Mouse (Mus musculus) forebrain, postnatal 0 days (tissue): ENCODE measurements around the gene Zfp36. TPM values are rescaled to one million over a fixed set of nuclear protein-coding genes. Genes with fewer than 3 reads are reported as not detected.

Experiments used
- ATAC-seq: fragments of 200-750 bp; cut with Nextera tagmentation; 2 replicates; pipeline ENCODE4 v1.8.0; 2017; ENCODE audit warnings: mild to moderate bottlenecking, moderate library complexity
- DNase-seq: peaks from one replicate; pipeline ENCODE4 v3.0.0-alpha.2; 2015
- H3K27ac ChIP-seq: fragments of 300-500 bp; sonication (generic); 2 replicates; pipeline ENCODE4 v1.5.1; 2014; ENCODE audit warnings: low read depth, mild to moderate bottlenecking, antibody characterized with exemption, low read length, moderate library complexity, mixed read lengths
- H3K27me3 ChIP-seq: fragments of 300-500 bp; sonication (generic); 2 replicates; pipeline ENCODE4 v1.6.1; 2014; ENCODE audit warnings: mild to moderate bottlenecking, low read length, mixed read lengths; ENCODE audit not compliant: insufficient read depth
- H3K36me3 ChIP-seq: fragments of 300-500 bp; sonication (generic); 2 replicates; pipeline ENCODE4 v1.6.1; 2014; ENCODE audit warnings: mild to moderate bottlenecking, moderate library complexity; ENCODE audit not compliant: insufficient read depth
- H3K4me1 ChIP-seq: fragments of 300-500 bp; sonication (generic); 2 replicates; pipeline ENCODE4 v1.6.1; 2014; ENCODE audit warnings: antibody characterized with exemption; ENCODE audit not compliant: insufficient read depth
- H3K4me2 ChIP-seq: fragments of 300-500 bp; sonication (generic); 2 replicates; pipeline ENCODE4 v1.6.1; 2014; ENCODE audit warnings: low read depth, mild to moderate bottlenecking, moderate library complexity
- H3K4me3 ChIP-seq: fragments of 300-500 bp; sonication (generic); 2 replicates; pipeline ENCODE4 v1.5.1; 2014; ENCODE audit warnings: low read depth, low read length, mixed read lengths
- H3K9ac ChIP-seq: fragments of 300-500 bp; sonication (generic); 2 replicates; pipeline ENCODE4 v1.6.1; 2014; ENCODE audit warnings: mild to moderate bottlenecking
- H3K9me3 ChIP-seq: fragments of 300-500 bp; sonication (generic); 2 replicates; pipeline ENCODE4 v1.6.1; 2016; ENCODE audit warnings: low read length
- CTCF ChIP-seq: sonication (generic); IDR thresholded peaks from 2 replicates; pipeline ENCODE4 v1.5.1; 2016; ENCODE audit warnings: antibody characterized with exemption, control low read depth, low read depth
- WGBS: fragments of 180-500 bp; shearing (Covaris S2); extraction: QIAGEN DNeasy Blood & Tissue Kit; methylation state at CpG from one replicate; pipeline ENCODE4 v1.1.7; 2014; 5-methylcytosine and 5-hydroxymethylcytosine counted together
- polyA plus RNA-seq: library from polyadenylated mRNA; unstranded; fragments of >200 nt; fragmentation: Nextera tagmentation; extraction: Ambion mirVana; gene quantifications from 2 replicates; pipeline ENCODE4 v1.2.1, GENCODE M21; 2015
- total RNA-seq: library from RNA; depleted of rRNA; stranded (reverse); fragments of >200 nt; gene quantifications from 2 replicates; pipeline ENCODE4 v1.2.3, GENCODE M21; 2014

Gene Zfp36
- total and polyA plus RNA-seq, 2 experiments from 2014 or later: 3.8 to 4.0 TPM

- Histone ChIP-seq H3K27me3 (peaks cover 4% of the 10 kb centered on the region; the same call in 1 of the 2 replicates), H3K9ac (no peak overlapping the region), H3K9me3 (no peaks in the 10 kb centered on the region), H3K4me1 (peaks cover 12% of the 10 kb centered on the region), H3K36me3 (peaks cover 25% of the 10 kb centered on the region), H3K4me3 (no peak overlapping the region), H3K27ac (no peak overlapping the region), H3K4me2 (no peak overlapping the region)
- ATAC-seq (no peak), DNase-seq (no peak)
- no peak for TF ChIP-seq CTCF
- WGBS: 84% methylated on average over 6 of the region's 6 CpGs
Measured at GRCm38 (mm10) chr7:28384162-28384561, 4.1 kb upstream of the Zfp36 start.

- Histone ChIP-seq H3K36me3 (peaks cover 20% of the 10 kb centered on the region), H3K27ac (no peak overlapping the region), H3K27me3 (peaks cover 4% of the 10 kb centered on the region; the same call in 1 of the 2 replicates), H3K9ac (no peak overlapping the region), H3K4me2 (no peak overlapping the region), H3K4me3 (no peak overlapping the region), H3K4me1 (peaks cover 12% of the 10 kb centered on the region), H3K9me3 (no peaks in the 10 kb centered on the region)
- 83% methylated on average over 4 of the region's 4 CpGs for WGBS
- DNase-seq (no peak), ATAC-seq (no peak)
- TF ChIP-seq CTCF: no peak
Measured at GRCm38 (mm10) chr7:28383606-28384005, 3.6 kb upstream of the Zfp36 start.

GRCm38 (mm10) chr7:28382981-28383396, 2.9 kb upstream of the Zfp36 start:
- Histone ChIP-seq H3K36me3 (peaks cover 14% of the 10 kb centered on the region), H3K9ac (no peak overlapping the region), H3K4me3 (no peak overlapping the region), H3K27me3 (peaks cover 4% of the 10 kb centered on the region; the same call in 1 of the 2 replicates), H3K4me2 (no peak overlapping the region), H3K4me1 (peaks cover 16% of the 10 kb centered on the region), H3K9me3 (no peaks in the 10 kb centered on the region), H3K27ac (no peak overlapping the region)
- peak; percentile 16; the same call in 1 of the 2 replicates for ATAC-seq
- WGBS: 75% methylated on average over 11 of the region's 11 CpGs
- DNase-seq: no peak
- no peak for TF ChIP-seq CTCF

- no peak overlapping the region for H3K9ac ChIP-seq
- 53% methylated on average over 10 of the region's 12 CpGs for WGBS
- H3K9me3 ChIP-seq: no peaks in the 10 kb centered on the region
- H3K27me3 ChIP-seq: peaks cover 4% of the 10 kb centered on the region; the same call in 1 of the 2 replicates
- peak overlapping the region; percentile 45 for H3K4me2 ChIP-seq
- peak; percentile 16 for DNase-seq
- H3K27ac ChIP-seq: peak overlapping the region; percentile 54
- no peak for TF ChIP-seq CTCF
- H3K4me3 ChIP-seq: no peak overlapping the region
- H3K36me3 ChIP-seq: peaks cover 9% of the 10 kb centered on the region
- no peak for ATAC-seq
- peaks cover 17% of the 10 kb centered on the region for H3K4me1 ChIP-seq
Measured at GRCm38 (mm10) chr7:28382347-28382951, 2.4 kb upstream of the Zfp36 start.

- Histone ChIP-seq H3K4me3 (peak overlapping the region; percentile 17), H3K27me3 (peaks cover 4% of the 10 kb centered on the region; the same call in 1 of the 2 replicates), H3K9ac (peak overlapping the region; percentile 41), H3K36me3 (peaks cover 7% of the 10 kb centered on the region), H3K4me1 (peaks cover 17% of the 10 kb centered on the region), H3K27ac (peak overlapping the region; percentile 72), H3K9me3 (no peaks in the 10 kb centered on the region), H3K4me2 (peak overlapping the region; percentile 45)
- peak; percentile 29 for DNase-seq
- TF ChIP-seq CTCF: no peak
- peak; percentile 6; the same call in 1 of the 2 replicates for ATAC-seq
- WGBS: 0% methylated on average over 20 of the region's 20 CpGs
Measured at GRCm38 (mm10) chr7:28381938-28382337, 1.9 kb upstream of the Zfp36 start.

- DNase-seq (peak; percentile 26), ATAC-seq (peak; percentile 12)
- Histone ChIP-seq H3K9ac (peak overlapping the region; percentile 41), H3K4me3 (peak overlapping the region; percentile 17; the same call in 1 of the 2 replicates), H3K4me2 (peak overlapping the region; percentile 45), H3K9me3 (no peaks in the 10 kb centered on the region), H3K4me1 (peaks cover 21% of the 10 kb centered on the region), H3K27ac (peak overlapping the region; percentile 72), H3K27me3 (peaks cover 4% of the 10 kb centered on the region; the same call in 1 of the 2 replicates), H3K36me3 (peaks cover 5% of the 10 kb centered on the region)
- 9% methylated on average over 30 of the region's 30 CpGs for WGBS
- no peak for TF ChIP-seq CTCF
Measured at GRCm38 (mm10) chr7:28381017-28381790, 1.2 kb upstream of the Zfp36 start.
